Mouse (Mus musculus) lung, adult 2 months (tissue): ENCODE measurements around the gene Col20a1. TPM values are rescaled to one million over a fixed set of nuclear protein-coding genes. Genes with fewer than 3 reads are reported as not detected.

Experiments
- DNase-seq: peaks from one replicate; pipeline ENCODE4 v3.0.0; 2022
- H3K4me1 ChIP-seq: fragments of 200-500 bp; 2 replicates; pipeline ENCODE4 v1.6.1; 2011; ENCODE audit warnings: low read length; ENCODE audit not compliant: control insufficient read depth, insufficient read depth
- H3K4me3 ChIP-seq: fragments of 200-500 bp; replicated peaks from 2 replicates; pipeline ENCODE3; 2011; ENCODE audit warnings: low read depth, mild to moderate bottlenecking, control low read depth, low read length; ENCODE audit errors: extremely low read depth
- CTCF ChIP-seq: fragments of 200-500 bp; IDR thresholded peaks from 2 replicates; pipeline ENCODE4 v1.5.1; 2011; ENCODE audit warnings: mild to moderate bottlenecking, low read length, control low read depth; ENCODE audit not compliant: insufficient read depth
- POLR2A ChIP-seq: fragments of 200-500 bp; IDR thresholded peaks from 2 replicates; pipeline ENCODE4 v1.6.1; 2011; ENCODE audit warnings: low read depth, mild to moderate bottlenecking, control low read depth, low read length, borderline replicate concordance; ENCODE audit errors: extremely low read depth
- WGBS: fragments of 180-500 bp; shearing (Covaris S2); methylation state at CpG from one replicate; pipeline ENCODE4 v1.1.7; 2018; 5-methylcytosine and 5-hydroxymethylcytosine counted together
- polyA plus RNA-seq: library from polyadenylated mRNA; depleted of rRNA; stranded (reverse); fragments of >200 nt; gene quantifications from 2 replicates; pipeline ENCODE4 v1.2.3, GENCODE M21; 2012; rRNA removed

Col20a1 gene
- polyA plus RNA-seq, 1 experiment, result 3.2 TPM

DNA sequence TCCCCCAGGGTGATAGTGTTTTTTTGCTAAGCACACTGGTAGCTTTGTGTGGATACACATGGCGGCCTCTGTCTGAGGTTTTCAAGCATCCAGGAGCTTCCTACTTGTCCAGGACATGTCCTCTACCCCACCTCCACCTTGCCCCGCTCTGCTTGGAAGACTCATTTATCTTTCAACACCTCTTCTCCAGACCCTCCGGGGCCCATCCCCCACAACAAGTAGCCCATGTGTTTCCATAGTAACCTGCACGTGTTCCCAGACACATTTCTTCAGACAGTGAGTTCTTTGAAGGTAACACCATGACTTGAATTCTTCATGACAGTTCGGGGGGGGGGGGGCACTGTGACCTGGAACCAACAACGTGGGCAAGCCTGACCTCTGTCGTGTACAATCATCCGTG lies 71.0 kb downstream of the Col20a1 start:
- 32% methylated on average over 8 of the region's 8 CpGs for WGBS
- no peak for DNase-seq
- Histone ChIP-seq H3K4me1 (no peaks in the 10 kb centered on the region), H3K4me3 (no peak overlapping the region)
- TF ChIP-seq POLR2A (no peak), CTCF (no peak)

DNA sequence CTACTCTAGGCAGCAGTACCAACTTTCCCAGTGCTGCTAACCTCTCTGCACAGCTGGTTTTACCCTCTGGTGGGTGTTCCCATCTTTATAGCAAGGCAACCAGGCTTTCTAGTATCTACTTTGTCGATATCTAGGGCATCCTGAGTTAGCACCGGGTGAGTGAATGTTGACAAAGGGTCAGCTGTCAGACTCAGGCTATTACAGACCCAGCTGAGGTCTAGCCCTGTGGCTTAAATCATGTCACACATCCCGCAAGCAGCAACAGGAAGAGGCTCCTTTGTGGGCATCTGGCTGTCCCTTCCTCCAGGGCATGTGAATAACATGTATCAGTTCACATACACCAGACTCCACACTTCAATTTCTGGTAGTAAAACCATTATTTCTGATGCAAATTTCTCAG lies 71.9 kb downstream of the Col20a1 start:
- Histone ChIP-seq H3K4me1 (no peaks in the 10 kb centered on the region), H3K4me3 (no peak overlapping the region)
- WGBS, result 22% methylated on average over 3 of the region's 3 CpGs
- TF ChIP-seq POLR2A (no peak), CTCF (no peak)
- no peak for DNase-seq

DNA sequence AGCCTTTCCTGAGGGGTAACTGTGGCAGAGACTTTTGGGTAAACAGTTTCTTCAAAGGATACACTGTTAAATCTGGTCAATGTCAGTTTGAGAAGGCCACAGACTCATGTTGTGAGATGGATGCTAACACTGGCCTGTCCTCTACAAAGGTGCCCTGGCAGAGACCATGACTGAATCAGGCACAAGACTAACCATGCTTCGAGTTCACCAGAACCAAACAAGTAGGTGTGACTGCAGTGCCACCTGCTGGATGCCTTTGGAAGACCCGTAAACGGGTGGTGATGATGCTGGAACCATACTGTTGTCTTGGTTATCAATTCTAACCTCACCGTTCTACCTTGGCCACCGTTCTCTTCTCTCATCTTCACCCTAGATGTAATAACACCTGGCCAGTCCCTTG lies 73.8 kb downstream of the Col20a1 start:
- no peak for TF ChIP-seq POLR2A
- peak; percentile 87 for TF ChIP-seq CTCF
- H3K4me1 ChIP-seq, result no peaks in the 10 kb centered on the region
- peak; percentile 58 for DNase-seq
- WGBS, result 15% methylated on average over 5 of the region's 5 CpGs
- no peak overlapping the region for H3K4me3 ChIP-seq

DNA sequence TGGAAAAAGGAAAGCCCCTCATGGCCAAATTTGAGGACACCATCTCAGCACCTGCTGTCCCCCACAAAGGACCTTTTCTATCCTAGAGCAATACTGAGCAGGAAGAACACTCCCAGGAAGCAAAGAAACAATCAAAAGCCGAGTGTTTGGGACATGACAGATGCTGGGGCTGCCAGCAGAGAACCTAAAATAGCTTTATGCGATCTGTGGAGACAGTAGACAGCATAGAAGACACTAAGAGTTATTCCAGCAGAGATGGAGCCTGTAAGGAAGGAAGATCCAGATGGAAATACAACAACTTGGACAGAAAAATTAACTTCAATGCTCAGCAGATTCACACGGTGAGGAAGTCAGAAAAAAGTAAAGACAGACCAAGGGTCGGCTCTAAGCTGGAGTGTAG lies 79.5 kb downstream of the Col20a1 start:
- Histone ChIP-seq H3K4me1 (no peaks in the 10 kb centered on the region), H3K4me3 (no peak overlapping the region)
- TF ChIP-seq POLR2A (no peak), CTCF (no peak)
- WGBS, result 19% methylated on average over 4 of the region's 4 CpGs
- no peak for DNase-seq

Other genes starting within 250 kb of the Col20a1 start
- gene Bhlhe23, start 209.6 kb upstream of the Col20a1 start, polyA plus RNA-seq, result not detected in 2 replicates
- 28.2 and 42.9 TPM in 2 replicates for gene Ythdf1, start 65.6 kb upstream of the Col20a1 start, polyA plus RNA-seq
- not detected in 2 replicates for gene Birc7, start 57.5 kb upstream of the Col20a1 start, polyA plus RNA-seq
- gene Nkain4, start 31.8 kb upstream of the Col20a1 start, polyA plus RNA-seq, result 87.4 and 123 TPM in 2 replicates
- 38.6 and 46.3 TPM in 2 replicates for gene Arfgap1, start 19.3 kb upstream of the Col20a1 start, polyA plus RNA-seq
- 0.02 TPM in 1 of 2 replicates, not detected in the other for gene Chrna4, start 57.0 kb downstream of the Col20a1 start, polyA plus RNA-seq
- gene Kcnq2, start 148.8 kb downstream of the Col20a1 start, polyA plus RNA-seq, result 0.02 TPM in 2 replicates
- 12.6 and 44.1 TPM in 2 replicates for gene Eef1a2, start 170.5 kb downstream of the Col20a1 start, polyA plus RNA-seq
- 145 and 157 TPM in 2 replicates for gene Ppdpf, start 200.7 kb downstream of the Col20a1 start, polyA plus RNA-seq
- 0.29 and 1.6 TPM in 2 replicates for gene Ptk6, start 216.3 kb downstream of the Col20a1 start, polyA plus RNA-seq
- 7.6 and 7.8 TPM in 2 replicates for gene Srms, start 226.7 kb downstream of the Col20a1 start, polyA plus RNA-seq
- gene Fndc11, start 233.5 kb downstream of the Col20a1 start, polyA plus RNA-seq, result 2.3 and 2.4 TPM in 2 replicates